Mouse (Mus musculus) spleen, postnatal 4 days (tissue): ENCODE data around the gene Srbd1.
A peak's percentile ranks its signal among the peaks of the same experiment; 100 is the strongest.

Experiments used
- DNase-seq, 2 experiments: peaks; one replicate each; pipeline ENCODE4 v3.0.0; 2022; ENCODE audit warnings: low spot score in 2 of 2

The Srbd1 gene

GRCm38 (mm10) chr17:85985131-85985530 lies 159.8 kb downstream of the Srbd1 start:
- DNase-seq = no peak

DNA sequence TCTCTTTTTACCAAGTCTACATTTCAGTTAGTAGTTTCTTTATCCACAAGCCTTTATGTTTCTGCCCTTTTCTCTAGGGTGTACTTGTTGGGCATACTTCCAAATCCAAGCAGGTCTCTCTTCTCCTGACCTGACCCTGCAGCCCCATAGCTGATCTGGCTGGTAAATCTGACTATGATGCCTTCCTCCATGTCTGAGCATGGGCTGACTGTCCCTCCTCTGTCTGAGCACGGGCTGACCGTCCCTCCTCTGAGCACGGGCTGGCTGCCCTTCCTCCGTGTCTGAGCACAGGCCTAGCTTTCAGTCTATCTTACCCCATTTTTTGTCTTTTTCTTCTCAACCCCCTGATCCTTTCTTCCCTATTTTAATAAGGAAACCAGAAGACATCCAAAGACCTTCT lies 162.7 kb downstream of the Srbd1 start:
- DNase-seq = no peak

GRCm38 (mm10) chr17:85981869-85982268 lies 163.1 kb downstream of the Srbd1 start:
- DNase-seq = no peak

- DNase-seq = peak in 1 of 2 experiments; percentile 22
Observed at GRCm38 (mm10) chr17:85978876-85979275, 166.1 kb downstream of the Srbd1 start.

GRCm38 (mm10) chr17:85975077-85975476 lies 169.9 kb downstream of the Srbd1 start:
- DNase-seq = no peak

DNA sequence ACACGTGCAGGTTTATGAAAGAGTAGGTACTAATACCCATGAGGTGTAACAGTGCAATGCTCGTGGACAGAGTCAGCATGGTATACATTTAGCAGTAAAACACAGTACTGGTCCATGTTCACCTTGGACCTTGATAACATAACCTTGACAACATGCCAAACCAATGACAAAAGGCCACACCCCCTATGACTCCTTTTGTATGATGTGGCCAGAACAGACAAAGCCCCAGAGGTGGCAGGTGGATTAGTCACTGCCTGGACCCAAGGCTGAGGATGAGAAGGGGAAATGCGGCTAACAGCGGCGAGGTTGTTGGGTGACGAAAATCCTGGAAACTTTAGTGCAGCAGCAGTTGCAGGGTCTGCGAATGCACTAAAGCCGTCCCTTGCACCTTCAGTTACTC lies 170.4 kb downstream of the Srbd1 start:
- no peak for DNase-seq

DNA sequence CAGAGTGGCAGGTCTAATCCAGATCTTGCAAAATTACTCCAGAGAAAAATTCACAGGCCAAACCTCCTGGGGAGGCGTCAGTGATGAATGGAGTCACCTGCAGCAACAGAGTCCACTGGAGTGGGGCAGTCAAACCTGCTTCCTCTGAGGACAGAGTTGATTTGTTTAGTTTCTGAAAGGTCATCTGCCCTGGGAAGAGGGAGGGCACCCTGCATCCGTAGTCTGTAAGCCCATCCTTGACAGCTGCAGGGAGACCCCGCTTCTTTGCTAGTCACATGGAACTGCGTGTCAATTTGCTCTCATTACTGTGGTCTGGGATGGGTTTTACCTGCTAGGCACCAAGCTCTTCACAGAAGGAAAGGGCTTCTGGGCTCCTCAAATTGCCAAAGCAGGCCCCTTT lies 173.9 kb downstream of the Srbd1 start:
- no peak for DNase-seq

DNA sequence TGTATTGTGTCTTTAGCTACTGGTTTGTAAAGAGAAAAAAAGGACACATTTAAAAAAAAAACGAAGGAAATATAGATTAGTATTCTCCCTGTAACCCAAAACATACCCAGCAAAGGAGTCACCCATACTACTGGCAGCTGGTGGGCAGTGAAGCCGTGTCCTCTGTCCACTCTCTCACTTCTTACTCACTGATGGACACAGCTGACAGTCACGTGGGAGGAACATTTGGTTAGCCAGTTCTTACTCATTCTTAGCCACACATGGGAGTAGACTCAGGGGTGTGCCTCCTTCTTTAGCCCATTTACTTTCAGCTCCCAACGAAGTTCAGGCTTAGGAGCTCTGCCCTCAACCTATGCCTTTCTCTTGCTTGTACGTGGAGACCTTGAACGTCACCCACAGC lies 183.3 kb downstream of the Srbd1 start:
- DNase-seq = no peak

GRCm38 (mm10) chr17:85951771-85952170 lies 193.2 kb downstream of the Srbd1 start:
- no peak for DNase-seq

- no peak for DNase-seq
Observed at GRCm38 (mm10) chr17:85949919-85950505, 195.0 kb downstream of the Srbd1 start.

DNA sequence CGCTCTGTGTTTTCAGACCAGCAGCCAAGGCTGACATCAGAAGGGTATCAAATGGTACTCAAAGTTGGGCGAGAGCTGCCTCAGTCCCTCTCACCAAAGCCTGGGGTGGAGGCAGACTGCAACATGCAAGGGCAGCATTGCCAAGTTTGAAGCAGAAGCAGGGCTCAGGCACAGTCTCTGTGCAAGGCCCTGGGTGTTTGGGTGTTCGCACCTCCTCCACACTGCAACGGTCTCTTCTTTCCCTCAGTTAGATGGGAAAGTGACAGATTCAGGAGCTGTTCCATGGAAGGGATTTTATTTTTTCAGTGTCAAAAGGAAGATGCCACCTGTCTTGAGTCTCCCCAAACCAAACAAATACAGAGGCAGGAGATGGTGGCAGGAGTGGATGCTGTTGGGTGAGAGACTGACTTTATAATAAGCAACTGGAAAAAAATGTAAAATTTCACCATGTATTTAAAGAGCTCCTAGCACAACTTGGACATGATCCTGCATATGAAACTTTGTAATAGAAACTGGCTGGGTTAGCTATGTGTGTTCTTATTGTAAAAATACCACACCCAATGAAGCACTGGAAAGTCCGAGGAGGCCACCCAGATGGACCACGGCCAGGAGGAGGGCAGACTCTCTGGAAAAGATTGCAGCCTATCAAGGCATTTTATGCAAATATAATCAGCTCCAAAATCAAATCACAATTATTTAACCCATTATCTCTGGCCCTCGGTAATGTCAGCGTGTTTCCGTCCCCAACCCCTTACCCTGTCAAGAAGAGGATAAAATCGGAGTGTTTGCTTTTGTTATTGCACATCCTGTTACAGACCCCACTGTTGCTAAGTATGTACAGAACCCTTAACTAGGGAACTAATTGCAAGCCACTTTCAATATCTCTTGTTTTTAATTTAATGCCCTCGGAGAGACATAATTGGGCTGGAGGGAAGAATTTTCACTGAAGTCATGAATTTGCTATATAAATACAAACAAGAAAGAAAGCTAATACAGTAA lies 195.8 kb downstream of the Srbd1 start:
- DNase-seq = no peak

DNA sequence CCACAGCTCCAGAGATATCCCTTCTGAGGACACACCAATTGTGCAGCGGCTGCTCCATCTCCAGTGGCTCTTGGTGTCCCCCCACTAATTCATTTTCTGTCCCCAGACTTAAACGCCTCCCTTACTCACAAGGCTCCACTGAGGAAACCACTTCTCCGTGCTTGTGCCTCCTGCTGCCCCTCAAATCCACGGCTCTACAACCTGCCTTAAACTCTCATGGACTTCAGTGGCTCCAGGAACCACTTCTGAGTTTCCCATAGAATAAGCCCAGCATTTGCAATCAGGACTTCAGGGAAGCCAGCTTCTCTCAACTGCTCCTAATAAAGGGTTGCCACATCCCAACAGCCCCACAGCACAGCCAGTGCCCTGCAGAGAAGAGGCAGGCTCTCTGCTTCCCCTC lies 200.2 kb downstream of the Srbd1 start:
- no peak for DNase-seq

GRCm38 (mm10) chr17:85943994-85944640 lies 200.9 kb downstream of the Srbd1 start:
- no peak for DNase-seq

DNA sequence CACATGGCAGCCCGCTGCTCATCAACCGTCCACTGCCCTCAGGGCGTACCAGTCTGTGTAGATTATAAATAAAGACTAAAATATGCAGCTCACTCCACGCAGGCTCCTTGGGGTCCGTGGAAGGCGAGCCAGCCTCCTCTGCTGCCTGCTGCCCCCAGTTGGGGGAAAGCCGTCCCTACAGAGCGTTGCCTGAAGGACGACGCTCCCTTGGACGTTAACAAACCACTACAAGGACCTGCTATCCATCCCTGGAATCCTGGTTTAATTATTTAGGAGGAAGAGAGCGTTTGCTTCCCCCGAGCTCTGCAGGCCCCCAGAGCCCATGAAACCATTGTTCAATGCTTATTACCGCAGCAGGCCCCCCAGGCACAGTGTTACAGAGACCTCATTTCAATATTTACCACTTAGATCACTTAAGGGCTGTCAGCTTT lies 201.4 kb downstream of the Srbd1 start:
- no peak for DNase-seq

GRCm38 (mm10) chr17:85943071-85943470 lies 201.9 kb downstream of the Srbd1 start:
- no peak for DNase-seq

DNA sequence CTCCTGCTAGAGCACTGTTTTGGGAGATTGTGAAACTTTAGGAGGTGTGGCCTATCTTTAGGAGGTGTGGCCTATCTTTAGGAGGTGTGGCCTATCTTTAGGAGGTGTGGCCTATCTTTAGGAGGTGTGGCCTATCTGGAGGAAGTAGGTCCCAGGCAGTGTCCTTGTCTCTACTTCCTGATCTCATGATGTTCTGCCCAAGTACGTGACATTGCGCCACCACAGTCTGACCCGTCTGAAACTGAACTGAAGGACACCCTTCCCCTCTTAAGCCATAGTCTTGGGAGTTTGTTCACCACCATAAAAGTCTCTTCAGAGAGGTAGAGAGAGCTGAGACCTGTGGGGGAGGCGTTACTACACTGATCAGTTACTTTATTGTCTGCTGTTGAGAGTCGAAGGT lies 202.9 kb downstream of the Srbd1 start:
- no peak for DNase-seq

DNA sequence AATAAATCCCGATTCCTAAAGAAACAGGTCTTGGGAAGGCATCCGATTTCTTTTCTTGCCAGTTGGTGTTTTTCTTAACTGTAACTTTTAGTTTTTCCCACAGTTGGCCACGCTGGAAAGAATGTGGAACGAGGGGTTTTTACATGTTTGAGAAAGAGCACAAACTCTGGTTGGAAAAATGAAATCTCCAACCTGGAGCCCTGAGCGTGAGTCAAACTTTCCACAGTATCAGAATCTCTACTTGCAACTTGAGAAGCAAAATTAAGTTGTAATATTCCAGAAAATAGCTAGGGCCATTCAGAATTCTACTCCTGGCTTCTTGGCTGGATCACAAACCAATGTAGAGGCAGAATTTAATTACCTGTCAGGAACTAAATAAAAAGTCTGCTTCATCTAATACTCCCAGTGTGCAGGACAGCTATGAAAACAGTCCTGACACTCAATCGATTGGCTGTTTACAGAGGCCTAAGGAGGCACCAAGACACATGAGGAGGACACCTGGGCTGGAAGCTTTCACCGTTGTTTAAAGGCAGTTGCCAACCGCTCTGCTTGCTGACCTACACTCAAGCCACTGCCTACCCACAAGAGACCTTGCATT lies 203.7 kb downstream of the Srbd1 start:
- no peak for DNase-seq

DNA sequence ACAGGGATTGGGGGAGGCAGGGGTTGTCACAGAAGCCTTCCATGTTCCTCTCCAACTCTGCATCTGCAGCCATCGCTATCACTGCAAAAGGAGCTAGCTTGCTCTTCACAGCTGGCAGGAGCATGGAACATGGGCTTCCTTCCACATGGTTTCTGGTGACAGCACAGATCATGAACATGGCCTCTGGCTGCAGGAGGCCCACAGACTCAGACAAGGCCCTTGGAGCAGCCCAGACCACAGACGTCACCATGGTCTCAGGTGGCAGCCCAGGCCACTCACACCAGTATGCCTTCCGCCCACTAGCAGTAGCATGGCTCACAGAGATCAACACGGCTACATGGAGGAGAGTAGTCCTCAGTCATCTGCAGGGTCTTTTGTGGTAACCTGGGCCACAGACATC lies 207.8 kb downstream of the Srbd1 start:
- DNase-seq = no peak

GRCm38 (mm10) chr17:85935268-85935667 lies 209.7 kb downstream of the Srbd1 start:
- DNase-seq = no peak
